Mouse (Mus musculus) urinary bladder, postnatal 25 days (tissue): ENCODE results near the gene Tln1.
"Not testable (repeated sequence)": the region's sequence is repeated elsewhere in the genome, so short reads cannot be mapped to it uniquely, and the experiment has no call there.

ENCODE experiments used
- DNase-seq: peaks from one replicate; pipeline ENCODE4 v3.0.0; 2022; ENCODE audit warnings: low spot score

Tln1 gene

GRCm38 (mm10) chr4:43561997-43562768 lies at the start of gene Tln1, which contains the start of gene Creb3:
Tln1 (minus strand) TSS chr4:43562691.
Creb3 (plus strand) TSS chr4:43562332.
- DNase-seq = peak; percentile 84

- no peak for DNase-seq
Measured at GRCm38 (mm10) chr4:43604751-43605685, 42.5 kb upstream of the Tln1 start.

- DNase-seq = no peak
Measured at GRCm38 (mm10) chr4:43604099-43604498, 41.6 kb upstream of the Tln1 start.

GRCm38 (mm10) chr4:43600195-43600934 lies 37.9 kb upstream of the Tln1 start:
- no peak for DNase-seq

- no peak for DNase-seq
Measured at GRCm38 (mm10) chr4:43598650-43599380, 36.3 kb upstream of the Tln1 start.

- no peak for DNase-seq
Measured at GRCm38 (mm10) chr4:43598200-43598599, 35.7 kb upstream of the Tln1 start.

- DNase-seq = not testable (repeated sequence)
Measured at GRCm38 (mm10) chr4:43596597-43596996, 34.1 kb upstream of the Tln1 start.

- no peak for DNase-seq
Measured at GRCm38 (mm10) chr4:43593453-43593852, 31.0 kb upstream of the Tln1 start.

- DNase-seq = no peak
Measured at GRCm38 (mm10) chr4:43591961-43592360, 29.5 kb upstream of the Tln1 start.

- DNase-seq = no peak
Measured at GRCm38 (mm10) chr4:43591543-43591942, 29.1 kb upstream of the Tln1 start.

GRCm38 (mm10) chr4:43587681-43588080 lies 25.2 kb upstream of the Tln1 start:
- DNase-seq = no peak

GRCm38 (mm10) chr4:43586411-43586810 lies 23.9 kb upstream of the Tln1 start:
- DNase-seq = no peak

- DNase-seq = no peak
Measured at GRCm38 (mm10) chr4:43585682-43586081, 23.2 kb upstream of the Tln1 start.

- DNase-seq = no peak
Measured at GRCm38 (mm10) chr4:43584444-43585416, 22.2 kb upstream of the Tln1 start, which contains the start of gene Msmp. Msmp (minus strand) TSS chr4:43584494.

GRCm38 (mm10) chr4:43583421-43583820 lies 20.9 kb upstream of the Tln1 start:
- DNase-seq = no peak

- DNase-seq = no peak
Measured at GRCm38 (mm10) chr4:43582241-43582640, 19.8 kb upstream of the Tln1 start.

- no peak for DNase-seq
Measured at GRCm38 (mm10) chr4:43581381-43581780, 18.9 kb upstream of the Tln1 start.

- DNase-seq = no peak
Measured at GRCm38 (mm10) chr4:43580721-43581120, 18.2 kb upstream of the Tln1 start.

GRCm38 (mm10) chr4:43579731-43580130 lies 17.2 kb upstream of the Tln1 start:
- DNase-seq = no peak

- no peak for DNase-seq
Measured at GRCm38 (mm10) chr4:43579256-43579655, 16.8 kb upstream of the Tln1 start.
